Mouse (Mus musculus) testis, adult 2 months (tissue): ENCODE data around the gene Rps6ka5.

Experiments
- CTCF ChIP-seq: fragments of 200-500 bp; IDR thresholded peaks from 2 replicates; pipeline ENCODE4 v1.5.1; 2012; ENCODE audit warnings: low read depth, mild to moderate bottlenecking, inconsistent platforms, low read length, moderate library complexity; ENCODE audit not compliant: control insufficient read depth, insufficient read depth, insufficient replicate concordance
- POLR2A ChIP-seq: fragments of 200-500 bp; IDR thresholded peaks from 2 replicates; pipeline ENCODE4 v1.6.1; 2012; ENCODE audit warnings: low read depth, mild to moderate bottlenecking, inconsistent platforms, low read length, moderate library complexity; ENCODE audit not compliant: control insufficient read depth

DNA sequence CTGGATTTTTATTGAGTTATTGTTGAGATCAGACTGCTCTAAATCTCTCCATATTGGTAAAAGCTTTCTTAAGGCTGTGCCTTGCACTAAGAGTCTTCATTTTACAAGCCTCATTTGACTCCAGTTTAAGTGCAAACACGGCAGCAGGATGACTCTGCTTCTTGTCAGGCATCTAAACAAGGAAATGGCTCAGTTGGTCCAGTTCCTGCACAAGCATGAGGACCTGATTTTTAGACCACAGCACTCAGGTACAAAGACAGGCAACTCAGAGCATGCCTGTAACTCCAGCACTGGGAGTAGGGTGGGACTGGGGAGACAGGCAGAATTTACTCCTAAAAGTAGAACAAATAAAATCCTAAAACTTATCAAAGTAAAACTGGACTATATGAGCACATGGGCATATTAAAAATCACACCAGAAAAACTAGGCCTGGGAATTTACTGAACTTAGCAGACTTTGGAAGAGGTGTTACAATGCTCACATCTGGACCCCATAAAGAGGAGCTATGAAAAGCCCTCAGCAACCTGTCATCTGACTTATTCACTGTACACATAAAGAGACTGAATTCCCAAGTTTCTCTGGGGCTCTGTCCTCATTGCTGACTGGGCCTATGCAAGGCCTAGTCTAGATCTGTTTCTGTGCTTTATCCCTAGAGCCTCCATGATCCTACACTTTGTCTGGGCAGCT is 99.6 kb downstream of the Rps6ka5 start:
- TF ChIP-seq CTCF (no peak), POLR2A (no peak)
